Mouse (Mus musculus) granulocyte monocyte progenitor cell, adult 5-6 weeks (primary cell): Measurements from ENCODE around the gene Ddx50. TPM values are rescaled to one million over a fixed set of nuclear protein-coding genes. Genes with fewer than 3 reads are reported as not detected.

Source experiments
- ATAC-seq: replicated peaks from 2 replicates; pipeline ENCODE4 v1.8.0; 2016; ENCODE audit warnings: mild to moderate bottlenecking, moderate TSS enrichment, inconsistent platforms; ENCODE audit not compliant: poor library complexity, severe bottlenecking
- total RNA-seq, 2 experiments: library from RNA; stranded (forward) in 1 of 2; stranded (reverse) in 1 of 2; fragments of 200-712, 200-1000 nt in 1 of 2; fragments of >200 nt in 1 of 2; fragmentation: Nextera tagmentation in 1 of 2; gene quantifications; 2 replicates each; pipeline ENCODE4 v1.2.3; 2014 to 2017

Gene Ddx50
- 87.6 and 115 TPM in 2 replicates for total RNA-seq (2014; fragmentation: Nextera tagmentation)
- total RNA-seq (2017) = 110 and 119 TPM in 2 replicates

DNA sequence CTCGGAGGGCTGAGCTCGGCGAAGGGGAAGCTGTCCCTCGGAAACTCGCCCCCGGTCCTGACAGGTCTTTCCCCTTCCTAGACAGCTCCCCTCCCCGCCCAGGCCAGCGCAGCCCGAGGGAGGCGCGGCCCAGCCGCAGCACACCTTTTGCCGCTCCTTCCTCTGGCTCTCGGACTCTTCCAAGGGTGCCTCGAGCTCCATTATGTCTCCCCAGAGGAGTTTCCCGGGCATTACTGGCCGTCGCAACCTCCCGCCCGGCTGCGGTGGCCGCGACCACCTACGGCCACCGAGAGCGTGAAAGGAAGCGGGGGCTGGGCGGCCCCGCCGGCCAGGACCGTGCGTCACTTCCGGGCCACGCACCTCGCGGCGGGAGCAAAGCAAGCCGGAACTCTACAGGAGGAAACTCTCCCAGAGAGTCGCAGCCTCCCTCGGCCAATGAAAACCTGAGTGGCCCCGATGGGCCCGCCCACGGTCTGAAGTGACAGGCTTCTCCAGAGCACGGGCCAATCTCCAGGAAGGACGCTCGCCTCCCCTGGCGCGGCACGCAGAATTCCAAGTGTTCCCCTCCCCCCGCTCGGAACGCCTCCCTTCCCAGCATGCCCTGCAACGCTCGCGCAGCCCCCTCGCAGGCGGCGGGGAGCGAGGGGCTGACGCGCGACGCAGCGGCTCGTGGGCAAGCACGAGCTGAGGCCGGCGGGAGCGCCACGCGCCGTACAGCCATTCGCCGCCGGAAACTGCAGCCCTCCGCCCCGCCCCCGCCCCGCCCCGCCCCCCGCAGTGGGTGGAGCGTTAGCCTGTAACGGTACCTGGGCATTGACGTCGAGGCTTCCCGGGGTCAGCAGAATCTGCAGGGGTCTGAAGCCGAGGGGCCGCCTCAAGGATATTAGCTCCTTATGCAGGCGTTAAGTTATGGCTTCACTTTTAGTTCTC lies at the start of gene Ddx50:
Gene Ddx50, minus strand, starts transcription at position 338 of the 930 bp plus-strand sequence.
- ATAC-seq = peak; percentile 90

DNA sequence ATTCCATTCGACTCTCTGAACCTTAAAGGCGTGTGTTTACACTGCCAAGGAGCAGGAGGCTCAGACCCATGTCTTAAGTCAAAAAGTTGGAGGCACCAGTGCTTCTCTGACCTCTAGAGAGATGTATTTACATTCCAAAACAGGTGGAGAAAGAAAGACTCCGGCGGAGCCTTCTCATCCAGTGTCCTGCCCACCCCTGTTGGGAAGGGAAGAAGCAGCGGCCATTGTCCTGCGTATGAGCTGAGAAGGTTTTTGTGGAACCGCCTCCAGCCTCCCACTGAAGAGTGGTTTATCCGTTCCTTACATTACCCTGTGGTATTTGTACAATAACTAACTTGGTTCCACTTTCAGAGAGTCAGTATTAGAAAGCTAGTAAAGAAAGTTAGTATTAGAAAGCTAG lies 41.8 kb upstream of the Ddx50 start:
- ATAC-seq = no peak

DNA sequence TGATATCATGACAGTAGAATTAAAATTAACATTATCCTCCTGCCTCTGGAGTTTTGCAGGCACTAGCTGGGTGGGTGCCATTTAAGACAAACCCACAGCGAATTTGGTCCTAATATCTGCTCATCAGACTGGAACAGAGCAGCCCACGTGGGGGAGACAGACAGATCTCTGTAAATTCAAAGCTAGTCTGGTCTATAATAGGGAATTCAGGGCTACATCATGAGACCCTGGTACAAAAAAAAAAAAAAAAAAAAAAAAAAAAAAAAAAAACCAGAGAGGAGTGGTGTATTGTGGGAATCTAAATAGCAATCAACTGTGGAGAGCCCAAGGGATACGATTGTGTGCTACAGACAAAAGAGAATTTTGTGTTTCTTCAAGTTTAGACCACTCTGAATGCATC lies 41.2 kb upstream of the Ddx50 start:
- ATAC-seq = no peak

DNA sequence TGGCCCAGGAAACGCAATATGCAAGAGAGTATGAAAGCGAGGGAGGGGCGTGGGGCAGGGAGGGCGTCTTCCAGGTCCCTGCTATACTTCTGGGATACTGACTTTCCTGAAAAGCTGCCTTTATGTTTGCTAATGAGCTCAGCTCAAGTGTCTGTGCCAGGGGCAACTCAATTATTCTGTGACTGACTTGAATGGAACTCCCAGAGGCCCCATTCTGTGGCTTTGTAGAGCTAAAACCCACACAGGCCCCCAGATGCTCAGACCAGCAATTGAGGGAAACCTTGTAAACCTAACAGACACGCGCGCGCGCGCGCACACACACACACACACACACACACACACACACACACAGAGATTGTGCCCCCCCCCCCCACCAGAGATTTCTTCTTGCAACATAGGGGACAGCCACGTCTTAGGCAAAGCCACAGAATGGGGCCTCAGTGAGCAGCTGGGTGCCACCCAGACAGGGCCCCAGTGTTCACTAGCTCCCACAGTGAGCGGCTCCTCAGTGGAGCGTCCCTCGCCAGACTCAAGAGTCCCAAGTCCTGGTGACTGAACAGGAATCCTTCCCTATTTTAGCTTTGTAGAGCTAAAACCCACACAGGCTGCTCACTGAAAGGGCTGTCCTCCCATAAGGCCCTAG lies 36.1 kb upstream of the Ddx50 start:
- ATAC-seq = 0 out of 2 replicates have a peak, but pooled peaks have one; percentile 20

DNA sequence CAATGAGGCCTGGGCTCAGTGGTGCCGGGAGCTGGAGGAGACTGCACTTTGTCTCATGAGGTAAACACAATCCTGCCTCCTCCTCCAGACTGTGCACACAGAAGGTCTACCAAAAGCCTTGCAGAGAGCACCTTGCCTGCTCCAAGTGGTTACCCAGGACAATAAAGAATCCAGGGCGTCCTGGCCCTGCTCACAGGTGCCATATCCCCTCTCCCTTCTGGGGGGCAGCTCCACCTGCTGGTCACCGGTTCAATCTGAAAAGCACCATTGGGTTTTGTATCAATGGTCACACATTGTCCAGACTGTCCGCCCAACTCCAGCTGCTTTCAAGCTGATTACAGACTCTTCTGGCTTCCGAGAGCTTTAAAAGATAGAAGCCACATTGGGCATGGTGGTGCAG lies 32.0 kb upstream of the Ddx50 start:
- peak; percentile 48 for ATAC-seq

DNA sequence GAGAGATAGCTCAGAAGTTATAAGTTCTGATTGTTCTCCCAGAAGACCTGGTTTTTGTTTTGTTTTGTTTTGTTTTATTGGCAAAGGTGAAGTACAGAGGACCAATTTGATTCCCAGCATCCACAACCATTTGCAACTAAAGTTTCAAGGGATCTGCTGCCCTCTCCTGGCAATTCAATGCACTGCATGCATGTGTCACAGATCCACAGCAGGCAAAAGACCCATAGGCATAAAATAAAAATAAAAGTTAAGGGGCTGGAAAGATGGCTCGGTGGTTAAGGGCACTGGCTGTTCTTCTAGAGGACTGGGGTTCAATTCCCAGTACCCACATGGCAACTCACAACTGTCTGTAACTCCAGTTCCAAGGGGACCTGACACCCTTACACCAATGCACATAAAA lies 28.8 kb upstream of the Ddx50 start:
- no peak for ATAC-seq

DNA sequence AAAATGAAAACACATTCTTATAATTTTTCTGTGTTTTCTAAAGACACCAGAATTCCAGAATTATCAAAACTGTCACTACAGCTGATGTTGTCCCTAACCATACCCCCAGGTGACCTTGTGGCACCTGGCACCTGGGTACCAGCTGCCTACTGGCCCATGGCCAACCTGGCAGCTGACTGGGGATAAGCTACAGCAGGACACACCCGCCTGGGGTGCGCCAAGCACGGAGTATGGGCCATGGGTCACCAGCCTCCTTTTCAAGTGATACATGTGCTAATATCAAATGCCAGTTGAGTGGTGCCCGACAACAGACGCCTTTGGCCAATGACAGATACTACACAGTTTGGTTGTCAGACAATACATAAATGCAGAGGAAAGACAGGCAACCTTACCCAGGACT lies 26.3 kb upstream of the Ddx50 start:
- ATAC-seq = no peak

DNA sequence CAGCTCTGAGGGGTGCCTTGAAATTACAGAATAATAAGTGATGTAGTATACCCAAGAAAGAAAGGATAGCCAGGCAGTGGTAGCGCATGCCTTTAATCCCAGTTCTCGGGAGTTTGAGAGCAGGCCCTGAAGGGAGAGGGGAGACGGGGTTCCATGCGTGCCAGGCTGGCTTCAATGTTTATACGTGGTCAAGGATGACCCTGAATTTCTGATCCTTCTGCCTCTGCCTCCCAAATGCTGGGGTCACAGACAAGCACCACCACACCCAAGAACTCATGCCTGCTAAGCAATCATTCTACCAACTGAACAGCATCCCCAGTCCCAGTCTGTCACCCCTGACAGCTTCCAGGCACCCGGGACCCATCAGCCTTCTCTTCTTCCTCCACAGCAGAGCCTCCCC lies 25.2 kb upstream of the Ddx50 start:
- no peak for ATAC-seq

DNA sequence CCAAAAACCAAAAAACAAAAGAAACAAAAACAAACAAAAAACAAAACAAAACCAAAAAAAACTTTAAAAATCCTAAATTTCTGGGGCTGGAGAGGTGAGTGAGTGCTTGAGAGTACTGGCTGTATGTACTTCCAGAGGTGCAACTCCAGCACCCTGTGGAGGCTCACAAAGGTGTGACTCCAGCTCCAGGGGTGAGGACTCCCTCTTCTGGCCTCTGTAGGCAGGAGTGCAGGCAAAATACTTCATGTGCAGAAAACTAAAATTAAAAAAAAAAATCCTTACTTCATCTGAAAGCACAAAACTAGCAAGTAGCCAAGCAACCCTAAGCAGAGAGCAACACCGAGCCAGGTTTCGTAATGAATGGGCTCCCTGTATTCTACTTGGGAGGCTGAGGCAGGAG lies 21.3 kb upstream of the Ddx50 start:
- ATAC-seq = no peak

DNA sequence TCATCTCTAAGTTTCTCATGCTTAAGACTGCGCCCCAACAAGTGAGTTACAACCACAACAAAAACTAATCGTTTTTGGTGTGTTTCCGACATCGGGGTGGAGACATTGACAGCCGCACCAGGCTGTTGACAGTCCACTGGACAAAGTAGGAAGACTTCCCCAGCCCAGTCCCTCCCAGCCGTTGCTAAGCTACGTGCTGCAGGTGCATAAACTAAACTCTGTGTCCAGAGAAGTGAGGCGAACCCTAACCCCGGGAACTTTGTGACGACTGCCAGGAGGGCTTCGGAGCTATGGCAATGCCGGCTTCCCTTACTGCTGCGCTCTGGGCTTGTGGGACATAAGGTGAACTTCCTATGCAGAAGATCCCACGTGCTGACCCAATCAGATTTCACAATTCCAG lies 18.2 kb upstream of the Ddx50 start:
- ATAC-seq = no peak

DNA sequence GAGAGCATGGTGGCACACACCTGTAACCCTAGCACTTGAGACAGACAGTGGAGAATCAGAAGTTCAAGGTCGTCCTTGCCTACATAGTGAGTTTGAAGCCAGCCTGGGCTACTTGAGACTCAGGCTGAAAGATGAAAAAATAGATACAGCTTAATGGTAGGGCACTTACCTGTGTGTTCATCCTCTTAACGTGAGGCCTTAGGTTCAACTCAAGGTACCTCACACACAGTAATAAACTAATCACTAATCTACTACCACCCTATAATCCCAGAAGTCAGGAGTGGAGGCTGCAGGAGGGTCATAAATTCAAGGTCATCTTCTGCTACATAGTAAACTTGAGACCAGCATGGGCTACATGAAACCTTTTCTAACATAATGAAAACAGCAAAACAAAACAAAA lies 17.4 kb upstream of the Ddx50 start:
- ATAC-seq = no peak

DNA sequence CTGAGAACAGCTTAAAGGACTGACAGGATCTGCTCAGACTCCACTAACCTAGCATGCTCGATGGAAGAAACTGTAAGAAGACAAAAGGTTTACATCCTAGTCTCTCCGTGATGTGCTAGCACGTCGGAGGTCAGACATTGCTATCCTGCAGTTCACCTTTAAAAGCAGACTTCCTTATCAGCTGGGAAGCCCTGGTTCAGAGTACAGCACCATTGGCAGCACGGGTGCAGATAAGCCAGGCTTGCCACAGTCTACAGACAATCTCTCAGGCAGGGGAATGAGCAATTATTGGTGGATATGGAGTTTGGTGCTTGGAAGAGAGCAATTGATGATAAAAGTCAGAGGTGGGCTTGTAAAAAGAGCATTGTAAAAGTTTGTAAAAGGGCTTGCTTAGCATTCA lies 17.0 kb upstream of the Ddx50 start:
- no peak for ATAC-seq

DNA sequence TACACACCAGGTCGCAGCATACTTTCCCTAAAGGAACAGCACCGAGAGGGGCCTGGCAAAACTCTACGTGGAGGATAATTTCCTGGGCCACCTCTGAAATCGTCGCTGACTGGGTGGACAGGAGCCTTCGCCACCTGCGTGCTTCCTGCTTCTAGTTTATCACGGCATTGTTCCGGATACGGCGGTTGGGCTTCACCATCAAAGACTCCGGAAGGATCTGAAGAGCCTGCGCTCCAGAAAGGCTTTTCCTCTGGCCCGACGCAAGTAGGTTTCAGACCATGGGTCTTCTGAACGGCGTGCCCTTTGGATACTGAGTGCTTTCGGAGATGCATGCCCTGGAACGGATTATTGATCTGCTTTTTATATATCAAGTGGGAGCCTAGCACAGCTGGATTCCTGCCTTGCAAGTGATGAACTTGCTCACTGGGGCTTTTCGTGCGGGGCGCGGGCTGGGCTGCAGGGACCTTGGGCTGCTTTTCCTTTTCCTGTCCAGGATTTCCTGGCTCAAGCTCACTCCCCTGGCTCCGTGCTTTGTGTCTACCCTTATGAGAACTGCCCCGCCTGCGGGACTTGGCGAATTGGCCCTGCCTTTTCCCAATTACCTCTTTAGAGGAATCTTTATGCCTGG lies 14.1 kb upstream of the Ddx50 start:
- peak; percentile 76 for ATAC-seq

DNA sequence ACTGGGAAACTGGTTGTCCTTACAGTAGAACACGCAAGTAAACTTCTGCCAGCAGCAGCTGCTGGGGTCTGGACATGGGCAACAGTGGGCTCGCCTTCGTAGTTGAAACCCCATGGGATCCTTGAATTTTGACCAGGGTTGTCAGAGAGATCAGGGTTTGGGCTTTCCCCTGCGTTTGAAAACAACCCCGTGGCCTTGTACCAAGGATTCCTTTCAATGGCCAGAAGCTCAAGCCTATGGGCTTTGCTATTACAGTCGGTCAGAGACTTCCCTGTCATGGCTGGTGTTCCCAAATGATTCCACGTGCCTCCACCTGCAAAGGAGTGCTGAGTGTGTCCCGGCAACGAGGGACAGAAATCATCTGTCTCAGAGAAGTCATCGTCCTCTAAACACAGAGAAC lies 13.2 kb upstream of the Ddx50 start:
- ATAC-seq = no peak

DNA sequence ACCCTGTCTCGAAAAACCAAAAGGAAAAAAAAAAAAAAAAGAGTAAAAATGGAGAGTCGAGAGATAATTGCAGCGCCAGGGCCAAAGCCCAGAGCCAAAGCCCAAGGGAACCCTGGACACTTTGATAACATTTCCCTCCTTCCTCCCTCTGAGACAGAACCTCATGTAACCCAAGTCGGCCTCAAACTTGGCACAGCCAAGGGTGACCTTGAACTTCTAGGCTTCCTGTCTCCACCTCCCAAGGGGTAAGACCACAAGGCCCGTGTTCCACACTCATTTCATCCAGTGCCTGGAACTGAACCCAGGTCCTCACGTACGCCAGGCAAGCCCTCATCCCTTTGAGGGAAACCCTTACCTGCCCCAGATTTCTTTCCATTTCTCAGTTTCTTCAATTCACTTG lies 5.7 kb upstream of the Ddx50 start:
- no peak for ATAC-seq

DNA sequence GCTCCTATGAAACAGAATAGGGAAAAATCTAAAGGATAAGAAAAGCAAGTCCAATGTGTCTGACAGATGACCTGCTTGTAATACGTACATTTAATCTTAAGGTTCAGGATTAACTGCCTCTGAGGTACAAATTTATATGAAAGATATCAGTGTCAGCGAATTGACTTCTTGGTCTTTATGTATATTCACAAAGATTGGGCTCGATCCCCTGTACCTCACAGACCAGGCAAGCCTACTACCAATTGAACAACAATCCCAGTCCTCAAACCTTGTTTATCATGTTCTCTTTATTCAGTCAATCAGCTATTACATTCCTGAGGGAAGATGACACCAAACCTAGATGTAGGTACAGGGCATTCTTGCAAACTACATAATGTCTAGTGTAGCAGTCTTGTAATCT lies 943 bp upstream of the Ddx50 start:
- no peak for ATAC-seq

DNA sequence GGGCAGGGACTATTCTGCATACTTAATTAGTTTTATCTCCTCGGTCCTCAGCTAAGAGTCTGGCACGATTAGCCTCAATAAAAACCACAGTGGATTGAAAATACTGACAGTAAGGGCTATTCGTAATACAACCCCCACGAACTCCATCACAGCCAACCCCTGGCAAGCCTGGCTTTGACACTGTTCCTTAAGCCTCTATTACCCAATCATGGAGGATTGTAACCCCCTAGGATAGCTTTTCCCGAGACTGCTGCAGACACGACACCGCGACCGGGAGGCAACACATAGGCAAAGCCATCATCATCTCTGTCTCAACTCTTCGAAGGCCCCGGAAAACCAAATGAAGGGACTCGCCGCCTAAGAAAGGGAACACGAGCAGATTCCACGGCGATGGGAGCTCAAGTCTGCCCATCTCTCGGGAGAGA lies 648 bp downstream of the Ddx50 start:
- ATAC-seq = peak; percentile 31

DNA sequence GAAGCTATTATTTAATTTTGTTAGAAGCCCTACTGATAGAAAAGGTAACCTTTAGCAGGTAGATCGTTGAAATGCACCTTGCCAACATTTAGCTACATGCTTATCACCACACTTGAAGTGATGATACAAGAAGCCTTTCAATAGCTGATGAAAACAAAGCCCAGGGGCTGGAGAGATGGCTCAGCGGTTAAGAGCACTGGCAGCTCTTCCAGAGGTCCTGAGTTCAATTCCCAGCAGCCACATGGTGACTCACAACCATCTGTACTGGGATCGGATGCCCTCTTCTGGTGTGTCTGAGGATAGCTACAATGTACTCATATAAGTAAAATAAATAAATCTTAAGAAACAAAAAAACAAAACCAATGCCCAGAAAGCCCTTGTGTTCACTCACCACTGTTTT lies 46.9 kb downstream of the Ddx50 start:
- no peak for ATAC-seq

DNA sequence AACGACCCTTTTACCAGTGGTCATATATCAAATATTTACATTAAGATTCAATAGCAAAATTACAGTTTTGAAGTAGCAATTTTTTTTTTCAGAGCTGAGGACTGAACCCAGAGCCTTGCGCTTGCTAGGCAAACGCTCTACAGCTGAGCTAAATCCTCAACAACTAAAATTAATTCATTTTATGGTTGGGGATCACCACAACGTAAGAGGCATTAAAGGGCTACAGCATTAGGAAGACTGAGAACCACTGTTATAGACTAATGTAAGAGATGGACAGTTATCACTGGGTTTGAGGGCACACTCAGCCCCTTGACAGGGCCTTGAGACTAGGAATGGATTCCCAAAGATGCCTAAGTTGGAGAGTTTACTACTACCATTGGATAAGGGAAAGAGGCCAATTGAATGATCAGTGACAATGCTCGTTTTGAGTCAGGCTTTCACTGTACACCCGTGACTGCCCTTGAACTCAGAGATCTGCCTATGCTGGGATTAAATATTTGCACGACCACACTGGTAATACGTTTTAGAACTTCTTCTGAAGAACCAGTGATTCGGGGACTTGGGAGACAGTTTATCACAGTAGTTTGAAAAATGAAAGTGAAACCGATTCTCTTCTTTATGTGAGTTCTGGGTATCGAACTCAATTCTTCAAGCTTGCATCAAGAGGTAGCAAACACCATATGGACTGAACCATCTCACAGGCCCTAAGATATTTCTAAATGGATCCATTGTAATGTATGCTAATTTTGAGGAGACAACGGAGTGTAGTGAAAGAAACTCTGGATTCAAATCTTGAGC lies 47.6 kb downstream of the Ddx50 start:
- no peak for ATAC-seq
